In the genomic region with DNA sequence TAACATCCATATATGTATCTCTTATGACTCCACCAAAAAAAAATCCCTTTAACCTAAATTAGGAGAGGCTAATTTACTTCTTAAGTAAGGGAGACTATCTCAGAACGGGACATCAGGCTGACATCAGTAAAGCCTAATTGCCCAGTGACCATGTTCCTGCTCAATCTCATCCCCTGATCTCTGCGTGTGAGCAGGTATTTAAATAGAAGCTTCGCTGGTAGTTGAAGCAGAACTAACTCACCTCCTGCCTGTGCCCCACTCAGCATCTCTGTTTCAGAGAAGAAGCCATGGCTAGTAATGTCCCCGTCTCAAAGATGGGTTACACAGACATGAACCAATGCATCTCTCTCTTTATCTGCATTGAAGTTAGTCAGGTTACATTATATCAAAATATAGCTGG, we compare ENCODE assay signal across 15 mouse cellular contexts.
A peak's percentile ranks its signal among the peaks of the same experiment; 100 is the strongest.
DNase-seq lines count a peak whose midpoint lies in the region; ATAC-seq lines count a peak whose summit lies in the region.
"Had no signal": no experiment of that assay in that cellular context is flagged by ENCODE, and none has a peak within 500 bp of the region (broad histone marks: within the 10 kb centered on the region; RNA-seq: fewer than 3 reads in every experiment).

No protein-coding gene starts in this region.

- peak; percentile 70; the same call in 1 of the 2 replicates for ATAC-seq in cerebellum, adult (ENCODE audit: insufficient number of reproducible peaks, low FRiP score, low TSS enrichment)
- ATAC-seq: activated CD4-positive, CD25-positive, alpha-beta regulatory T cell, adult 4 months; CD4-positive, CD25-positive, alpha-beta regulatory T cell, adult 4 months; forebrain, embryonic 13.5 days; forebrain, embryonic 15.5 days; Patski had no signal

- no peak for DNase-seq in cerebellum, postnatal 4 days (ENCODE audit: low spot score in 2 of 2)
- DNase-seq in cerebellum, adult 9-10 months: peak; percentile 43
- DNase-seq in cerebellum, adult 8-10 months: no peak
- DNase-seq in brain, adult 2 months (ENCODE audit: low read depth, low spot score): peak; percentile 63
- peak; percentile 20 for DNase-seq in retina, postnatal 1 day
- DNase-seq in adrenal gland, adult 2 months: no peak
- DNase-seq: adrenal gland, postnatal 10 days; adrenal gland, postnatal 25 days; B cell, adult 2 months had no signal

Comparison
In these comparisons a context has a peak if more than half of its experiments do, and no peak if none do; other contexts are left out.
1. DNase-seq: peak in cerebellum, adult 9-10 months (single experiment), brain, adult 2 months (single experiment) and retina, postnatal 1 day (single experiment); none in cerebellum, postnatal 4 days (0 of 2), cerebellum, adult 8-10 months (single experiment) and adrenal gland, adult 2 months (single experiment).